Mouse (Mus musculus) embryo, embryonic 11.5 days (tissue): ENCODE measurements at regions not wholly inside any gene's neighbourhood (a gene's known extent, or its start where the extent isn't known, plus 50 kb on each side); places are given as distances from the start of the nearest gene placed in this dataset.
A peak's percentile ranks its signal among the peaks of the same experiment; 100 is the strongest.

Experiments
- DNase-seq: peaks from one replicate; pipeline ENCODE4 v3.0.0-alpha.2; 2012; ENCODE audit warnings: low read depth, low spot score

- no peak for DNase-seq
These were observed 464.1 kb upstream of the Mgmt start for GRCm38 (mm10) chr7:136430085-136431011.

GRCm38 (mm10) chr7:136433699-136434098 lies 460.7 kb upstream of the Mgmt start:
- no peak for DNase-seq

GRCm38 (mm10) chr7:136434510-136434909 lies 459.9 kb upstream of the Mgmt start:
- no peak for DNase-seq

GRCm38 (mm10) chr7:136443436-136443835 lies 451.0 kb upstream of the Mgmt start:
- DNase-seq, result no peak

- DNase-seq, result no peak
These were observed 449.3 kb upstream of the Mgmt start for GRCm38 (mm10) chr7:136445091-136445490.

- DNase-seq, result no peak
These were observed 445.1 kb upstream of the Mgmt start for GRCm38 (mm10) chr7:136449286-136449685.

GRCm38 (mm10) chr7:136451672-136452361 lies 442.6 kb upstream of the Mgmt start:
- DNase-seq, result no peak

- no peak for DNase-seq
These were observed 441.9 kb upstream of the Mgmt start for GRCm38 (mm10) chr7:136452561-136452960.

GRCm38 (mm10) chr7:136457171-136457570 lies 437.2 kb upstream of the Mgmt start:
- no peak for DNase-seq

GRCm38 (mm10) chr7:136457867-136458448 lies 436.5 kb upstream of the Mgmt start:
- DNase-seq, result no peak

GRCm38 (mm10) chr7:136477135-136477534 lies 417.3 kb upstream of the Mgmt start:
- DNase-seq, result no peak

GRCm38 (mm10) chr7:136480641-136481202 lies 413.7 kb upstream of the Mgmt start:
- no peak for DNase-seq

GRCm38 (mm10) chr7:136483237-136483636 lies 411.2 kb upstream of the Mgmt start:
- no peak for DNase-seq

GRCm38 (mm10) chr7:136487556-136487955 lies 406.9 kb upstream of the Mgmt start:
- no peak for DNase-seq

- no peak for DNase-seq
These were observed 399.6 kb upstream of the Mgmt start for GRCm38 (mm10) chr7:136494862-136495261.

GRCm38 (mm10) chr7:136496335-136497242 lies 397.8 kb upstream of the Mgmt start:
- DNase-seq, result no peak

- no peak for DNase-seq
These were observed 394.4 kb upstream of the Mgmt start for GRCm38 (mm10) chr7:136500059-136500458.

GRCm38 (mm10) chr7:136501094-136501493 lies 393.3 kb upstream of the Mgmt start:
- no peak for DNase-seq

GRCm38 (mm10) chr7:136501855-136502847 lies 392.3 kb upstream of the Mgmt start:
- DNase-seq, result peak; percentile 49

GRCm38 (mm10) chr7:136511389-136511788 lies 383.0 kb upstream of the Mgmt start:
- DNase-seq, result no peak
